Mouse (Mus musculus) hindbrain, embryonic 14.5 days (tissue): ENCODE data around the gene Dnase1l2. TPM values are rescaled to one million over a fixed set of nuclear protein-coding genes. Genes with fewer than 3 reads are reported as not detected.
"Not testable (repeated sequence)": the region's sequence is repeated elsewhere in the genome, so short reads cannot be mapped to it uniquely, and the experiment has no call there.

Source experiments
- ATAC-seq: fragments of 200-750 bp; cut with Nextera tagmentation; 2 replicates; pipeline ENCODE4 v1.8.0; 2017; ENCODE audit warnings: moderate number of reproducible peaks, mild to moderate bottlenecking, moderate TSS enrichment, moderate library complexity; ENCODE audit not compliant: low FRiP score
- DNase-seq: peaks from one replicate; pipeline ENCODE4 v3.0.0-alpha.2; 2015; ENCODE audit warnings: low spot score
- H3K27ac ChIP-seq: fragments of 300-500 bp; sonication (generic); 2 replicates; pipeline ENCODE4 v1.5.1; 2014; ENCODE audit warnings: mild to moderate bottlenecking, moderate library complexity
- H3K27me3 ChIP-seq: fragments of 300-500 bp; sonication (generic); 2 replicates; pipeline ENCODE4 v1.6.1; 2014; ENCODE audit warnings: mild to moderate bottlenecking, low read length, mixed read lengths; ENCODE audit not compliant: control insufficient read depth, insufficient read depth
- H3K36me3 ChIP-seq: fragments of 300-500 bp; sonication (generic); replicated peaks from 2 replicates; pipeline ENCODE4 v1.6.1; 2014; ENCODE audit not compliant: control insufficient read depth, insufficient read depth
- H3K4me1 ChIP-seq: fragments of 300-500 bp; sonication (generic); replicated peaks from 2 replicates; pipeline ENCODE4 v1.6.1; 2014; ENCODE audit warnings: antibody characterized with exemption, low read length, mixed read lengths; ENCODE audit not compliant: control insufficient read depth, insufficient read depth
- H3K4me2 ChIP-seq: fragments of 300-500 bp; sonication (generic); replicated peaks from 2 replicates; pipeline ENCODE4 v1.6.1; 2014; ENCODE audit warnings: mild to moderate bottlenecking, moderate library complexity
- H3K4me3 ChIP-seq: fragments of 300-500 bp; sonication (generic); replicated peaks from 2 replicates; pipeline ENCODE4 v1.5.1; 2014; ENCODE audit warnings: mild to moderate bottlenecking, low read length
- H3K9ac ChIP-seq: fragments of 300-500 bp; sonication (generic); 2 replicates; pipeline ENCODE4 v1.6.1; 2014
- H3K9me3 ChIP-seq: fragments of 300-500 bp; sonication (generic); 2 replicates; pipeline ENCODE4 v1.6.1; 2016; ENCODE audit warnings: low read length; ENCODE audit not compliant: control insufficient read depth
- WGBS: fragments of 180-500 bp; shearing (Covaris S2); extraction: QIAGEN DNeasy Blood & Tissue Kit; methylation state at CpG from one replicate; pipeline ENCODE4 v1.1.7; 2014; 5-methylcytosine and 5-hydroxymethylcytosine counted together
- polyA plus RNA-seq: library from polyadenylated mRNA; unstranded; fragments of >200 nt; fragmentation: Nextera tagmentation; extraction: Ambion mirVana; gene quantifications from 2 replicates; pipeline ENCODE4 v1.2.1, GENCODE M21; 2014

Gene Dnase1l2
- polyA plus RNA-seq, 1 experiment from 2014 or later = 6.0 TPM

- Histone ChIP-seq H3K9ac (no peak overlapping the region), H3K36me3 (no peaks in the 10 kb centered on the region), H3K4me1 (no peaks in the 10 kb centered on the region), H3K9me3 (no peaks in the 10 kb centered on the region), H3K4me3 (no peak overlapping the region), H3K27ac (no peak overlapping the region), H3K4me2 (no peak overlapping the region), H3K27me3 (no peaks in the 10 kb centered on the region)
- DNase-seq = no peak
- no peak for ATAC-seq
- WGBS = 77% methylated on average over 2 of the region's 2 CpGs
These were observed 18.7 kb upstream of the Dnase1l2 start for GRCm38 (mm10) chr17:24461580-24461979.

- H3K9ac ChIP-seq, H3K27ac ChIP-seq, H3K4me3 ChIP-seq, ATAC-seq, DNase-seq, H3K27me3 ChIP-seq, H3K9me3 ChIP-seq: not testable (repeated sequence)
- 55% methylated on average over 9 of the region's 10 CpGs for WGBS
- peaks cover 14% of the 10 kb centered on the region for H3K4me1 ChIP-seq
- H3K4me2 ChIP-seq = peak overlapping the region; percentile 37
- H3K36me3 ChIP-seq = peaks cover 10% of the 10 kb centered on the region
These were observed 12.8 kb upstream of the Dnase1l2 start for GRCm38 (mm10) chr17:24455523-24456206.

GRCm38 (mm10) chr17:24454756-24455522 is 12.0 kb upstream of the Dnase1l2 start:
- no peaks in the 10 kb centered on the region for H3K27me3 ChIP-seq
- H3K27ac ChIP-seq = peak overlapping the region; percentile 95
- WGBS = under 1% methylated on average over 66 of the region's 67 CpGs
- peaks cover 14% of the 10 kb centered on the region for H3K4me1 ChIP-seq
- H3K9me3 ChIP-seq = no peaks in the 10 kb centered on the region
- H3K4me3 ChIP-seq = peak overlapping the region; percentile 81
- peak overlapping the region; percentile 72 for H3K4me2 ChIP-seq
- peak; percentile 99 for DNase-seq
- peak; percentile 94 for ATAC-seq
- H3K36me3 ChIP-seq = peaks cover 17% of the 10 kb centered on the region
- peak overlapping the region; percentile 94 for H3K9ac ChIP-seq

- ATAC-seq = no peak
- Histone ChIP-seq H3K27ac (peak overlapping the region; percentile 95), H3K36me3 (peaks cover 24% of the 10 kb centered on the region), H3K27me3 (no peaks in the 10 kb centered on the region), H3K4me1 (peaks cover 14% of the 10 kb centered on the region), H3K9ac (peak overlapping the region; percentile 94), H3K4me2 (peak overlapping the region; percentile 72), H3K9me3 (no peaks in the 10 kb centered on the region), H3K4me3 (peak overlapping the region; percentile 81)
- WGBS = 13% methylated on average over 14 of the region's 14 CpGs
- no peak for DNase-seq
These were observed 11.4 kb upstream of the Dnase1l2 start for GRCm38 (mm10) chr17:24454218-24454755.

GRCm38 (mm10) chr17:24453372-24453771 is 10.5 kb upstream of the Dnase1l2 start:
- Histone ChIP-seq H3K27ac (no peak overlapping the region), H3K4me1 (peaks cover 14% of the 10 kb centered on the region), H3K9ac (no peak overlapping the region), H3K4me2 (peak overlapping the region; percentile 72), H3K4me3 (no peak overlapping the region), H3K36me3 (peaks cover 33% of the 10 kb centered on the region), H3K9me3 (no peaks in the 10 kb centered on the region), H3K27me3 (no peaks in the 10 kb centered on the region)
- WGBS = 98% methylated on average over 2 of the region's 2 CpGs
- DNase-seq (no peak), ATAC-seq (no peak)

GRCm38 (mm10) chr17:24451220-24451619 is 8.3 kb upstream of the Dnase1l2 start:
- no peak for ATAC-seq
- H3K4me2 ChIP-seq = no peak overlapping the region
- WGBS = 96% methylated on average over 6 of the region's 6 CpGs

GRCm38 (mm10) chr17:24449507-24449906 is 6.6 kb upstream of the Dnase1l2 start:
- 95% methylated on average over 6 of the region's 6 CpGs for WGBS
- no peak overlapping the region for H3K9ac ChIP-seq
- H3K27ac ChIP-seq = no peak overlapping the region
- no peak overlapping the region for H3K4me2 ChIP-seq
- no peaks in the 10 kb centered on the region for H3K27me3 ChIP-seq
- H3K4me1 ChIP-seq = peaks cover 14% of the 10 kb centered on the region
- DNase-seq (no peak), ATAC-seq (no peak)
- H3K36me3 ChIP-seq = peaks cover 72% of the 10 kb centered on the region
- H3K4me3 ChIP-seq = no peak overlapping the region
- no peaks in the 10 kb centered on the region for H3K9me3 ChIP-seq

More at GRCm38 (mm10) chr17:24451220-24451619, 8.3 kb upstream of the Dnase1l2 start:
- H3K36me3 ChIP-seq = peaks cover 55% of the 10 kb centered on the region
- H3K27ac ChIP-seq = no peak overlapping the region
- H3K4me3 ChIP-seq = no peak overlapping the region
- peaks cover 14% of the 10 kb centered on the region for H3K4me1 ChIP-seq
- no peaks in the 10 kb centered on the region for H3K27me3 ChIP-seq
- H3K9me3 ChIP-seq = no peaks in the 10 kb centered on the region
- H3K9ac ChIP-seq = no peak overlapping the region
- no peak for DNase-seq

- Histone ChIP-seq H3K4me1 (no peaks in the 10 kb centered on the region), H3K4me3 (no peak overlapping the region), H3K36me3 (peaks cover 99% of the 10 kb centered on the region), H3K4me2 (no peak overlapping the region), H3K27ac (no peak overlapping the region), H3K27me3 (no peaks in the 10 kb centered on the region), H3K9me3 (no peaks in the 10 kb centered on the region), H3K9ac (no peak overlapping the region)
- DNase-seq (no peak), ATAC-seq (no peak)
- WGBS = 97% methylated on average over 8 of the region's 8 CpGs
These were observed 3.7 kb upstream of the Dnase1l2 start for GRCm38 (mm10) chr17:24446590-24446989.

GRCm38 (mm10) chr17:24443409-24443808 is 504 bp upstream of the Dnase1l2 start:
- Histone ChIP-seq H3K36me3 (peaks cover 98% of the 10 kb centered on the region), H3K27ac (no peak overlapping the region), H3K9me3 (no peaks in the 10 kb centered on the region), H3K9ac (no peak overlapping the region), H3K4me3 (no peak overlapping the region), H3K4me2 (no peak overlapping the region), H3K4me1 (no peaks in the 10 kb centered on the region), H3K27me3 (no peaks in the 10 kb centered on the region)
- WGBS = 93% methylated on average over 4 of the region's 4 CpGs
- DNase-seq (no peak), ATAC-seq (no peak)
